Mouse (Mus musculus) CH12.LX (cell line): ENCODE measurements at regions not wholly inside any gene's neighbourhood (a gene's known extent, or its start where the extent isn't known, plus 50 kb on each side); places are given as distances from the start of the nearest gene placed in this dataset.

Source experiments
- BHLHE40 ChIP-seq: IDR thresholded peaks from 2 replicates; pipeline ENCODE4 v1.6.1; 2011; ENCODE audit warnings: mild to moderate bottlenecking, low read depth, low read length, improper control_type of control experiment
- CHD2 ChIP-seq: IDR thresholded peaks from 2 replicates; pipeline ENCODE4 v1.6.1; 2011; ENCODE audit warnings: low read length, improper control_type of control experiment
- CTCF ChIP-seq, 2 experiments: IDR thresholded peaks in 1 of 2; conservative IDR thresholded peaks in 1 of 2; 2 replicates each; pipeline ENCODE4 v1.5.1; 2011 to 2012; ENCODE audit warnings: low read depth in 2 of 2, low read length in 2 of 2, improper control_type of control experiment in 1 of 2, inconsistent platforms in 1 of 2, mild to moderate bottlenecking in 1 of 2, moderate library complexity in 1 of 2
- E2F4 ChIP-seq: IDR thresholded peaks from 2 replicates; pipeline ENCODE4 v1.6.1; 2011; ENCODE audit warnings: low read depth, low read length, improper control_type of control experiment; ENCODE audit not compliant: insufficient replicate concordance
- EP300 ChIP-seq: IDR thresholded peaks from 2 replicates; pipeline ENCODE4 v1.6.1; 2011; ENCODE audit warnings: low read length, improper control_type of control experiment
- HCFC1 ChIP-seq: IDR thresholded peaks from 2 replicates; pipeline ENCODE4 v1.6.1; 2012; ENCODE audit warnings: low read depth, mild to moderate bottlenecking, inconsistent platforms, low read length, improper control_type of control experiment
- JUND ChIP-seq: conservative IDR thresholded peaks from 2 replicates; pipeline ENCODE4 v1.6.1; 2011; ENCODE audit warnings: low read depth, low read length, improper control_type of control experiment
- MEF2A ChIP-seq: IDR thresholded peaks from 2 replicates; pipeline ENCODE4 v1.6.1; 2014; ENCODE audit warnings: low read depth, mild to moderate bottlenecking, inconsistent platforms, low read length, improper control_type of control experiment, borderline replicate concordance
- POLR2A ChIP-seq: IDR thresholded peaks from 2 replicates; pipeline ENCODE4 v1.6.1; 2011; ENCODE audit warnings: low read depth, mild to moderate bottlenecking, improper control_type of control experiment, low read length
- POLR2AphosphoS2 ChIP-seq: IDR thresholded peaks from 2 replicates; pipeline ENCODE4 v1.6.1; 2011; ENCODE audit warnings: low read depth, low read length, improper control_type of control experiment
- SIN3A ChIP-seq: IDR thresholded peaks from 2 replicates; pipeline ENCODE4 v1.6.1; 2012; ENCODE audit warnings: low read length, improper control_type of control experiment, inconsistent platforms
- UBTF ChIP-seq: IDR thresholded peaks from 2 replicates; pipeline ENCODE4 v1.6.1; 2012; ENCODE audit warnings: low read depth, mild to moderate bottlenecking, inconsistent platforms, low read length, improper control_type of control experiment, moderate library complexity
- ZC3H11A ChIP-seq: IDR thresholded peaks from 2 replicates; pipeline ENCODE4 v1.6.1; 2012; ENCODE audit warnings: low read depth, mild to moderate bottlenecking, inconsistent platforms, low read length, improper control_type of control experiment
- ZKSCAN1 ChIP-seq: IDR thresholded peaks from 2 replicates; pipeline ENCODE4 v1.6.1; 2012; ENCODE audit warnings: low read depth, inconsistent platforms, low read length, improper control_type of control experiment, borderline replicate concordance

GRCm38 (mm10) chr13:46201029-46201599 lies 72.4 kb upstream of the Stmnd1 start:
- TF ChIP-seq MEF2A = no peak
- no peak for TF ChIP-seq EP300
- TF ChIP-seq POLR2A = no peak
- TF ChIP-seq E2F4 = no peak
- TF ChIP-seq ZC3H11A = no peak
- TF ChIP-seq UBTF = no peak
- no peak for TF ChIP-seq HCFC1
- no peak for TF ChIP-seq SIN3A
- no peak for TF ChIP-seq CTCF (conservative IDR thresholded peaks at IDR 0.05 in 1 of 2, IDR thresholded peaks at IDR 0.05 in 1 of 2; ENCODE audit: low read depth in 2 of 2, low read length in 2 of 2)
- no peak for TF ChIP-seq POLR2AphosphoS2
- no peak for TF ChIP-seq JUND
- TF ChIP-seq ZKSCAN1 = no peak
- no peak for TF ChIP-seq BHLHE40
- no peak for TF ChIP-seq CHD2
